Mouse (Mus musculus): ENCODE results near the gene Kl.

DNA sequence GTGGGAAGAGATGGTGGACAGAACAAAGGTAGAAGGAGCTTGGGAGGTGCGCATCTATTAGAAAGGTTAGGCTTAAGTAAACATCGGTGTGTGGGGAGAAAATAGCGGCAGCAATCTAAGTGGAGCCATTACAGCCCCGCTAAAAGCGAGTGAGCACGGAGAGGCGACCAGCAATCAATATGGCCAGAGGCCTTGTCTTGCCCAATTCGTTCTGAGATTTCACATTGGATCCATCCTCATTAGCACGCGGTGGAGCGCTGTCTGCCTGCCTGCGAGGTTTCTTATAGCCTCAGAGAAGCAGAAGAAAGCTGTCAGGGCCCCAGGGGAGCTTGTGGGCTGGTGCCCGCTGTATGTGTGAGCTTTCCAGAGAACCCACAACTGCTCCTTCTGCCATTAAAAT is 33.8 kb upstream of the Kl start:
- TF ChIP-seq CTCF (IDR thresholded peaks at IDR 0.05; ENCODE audit: low read depth, low read length): no peak
- no peak for TF ChIP-seq GATA1 (IDR thresholded peaks at IDR 0.05; ENCODE audit: borderline replicate concordance, low read length)
- TF ChIP-seq POLR2AphosphoS5 (IDR thresholded peaks at IDR 0.05; ENCODE audit: insufficient replicate concordance, low read depth, low read length): no peak
- no peak for TF ChIP-seq TAL1 (conservative IDR thresholded peaks at IDR 0.05; ENCODE audit: low read depth, low read length)

Data from G1E (cell line).